Comparison of ENCODE assay signal across 14 mouse cellular contexts in the genomic region with DNA sequence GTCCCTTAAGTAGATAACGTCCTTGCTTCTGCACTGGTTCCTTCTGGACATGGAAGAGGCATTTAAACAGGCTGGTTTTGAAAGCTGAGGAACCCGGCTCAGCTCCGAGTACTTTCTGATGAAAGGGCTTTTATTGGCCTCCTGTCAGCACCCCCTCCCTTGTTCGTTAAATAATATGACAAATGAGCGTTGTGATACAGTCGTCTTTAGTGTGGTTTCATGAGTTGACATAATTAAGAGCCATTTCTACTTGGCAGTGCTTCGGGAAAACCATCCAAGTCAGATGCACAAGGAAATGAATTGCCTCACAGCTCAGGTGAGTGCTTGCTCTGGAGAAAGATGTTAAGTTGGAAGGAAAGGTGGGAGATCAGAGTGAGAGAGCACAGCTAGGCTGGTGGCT.
"Had no signal": no experiment of that assay in that cellular context is flagged by ENCODE, and none has a peak within 500 bp of the region (broad histone marks: within the 10 kb centered on the region; RNA-seq: fewer than 3 reads in every experiment).

No protein-coding gene starts in this region.

- H3K27me3 ChIP-seq: limb, embryonic 15.5 days; liver, embryonic 13.5 days; lung, embryonic 15.5 days; megakaryocyte, embryonic 14.5 days; midbrain, embryonic 15.5 days; stomach, embryonic 15.5 days had no signal

- H3K9ac ChIP-seq: limb, embryonic 15.5 days; liver, embryonic 13.5 days; liver, postnatal 0 days; lung, embryonic 15.5 days; midbrain, embryonic 15.5 days; neural tube, embryonic 12.5 days; stomach, embryonic 15.5 days had no signal

- H3K9me3 ChIP-seq: limb, embryonic 15.5 days; liver, embryonic 13.5 days; lung, embryonic 15.5 days; midbrain, embryonic 15.5 days; neural tube, embryonic 12.5 days; stomach, embryonic 15.5 days had no signal

- H3K36me3 ChIP-seq: limb, embryonic 15.5 days; liver, embryonic 13.5 days; lung, embryonic 15.5 days; midbrain, embryonic 15.5 days; neural tube, embryonic 12.5 days; stomach, embryonic 15.5 days had no signal

- H3K27ac ChIP-seq: limb, embryonic 15.5 days; liver, embryonic 13.5 days; lung, embryonic 15.5 days; macrophage; midbrain, embryonic 15.5 days; neural tube, embryonic 12.5 days; stomach, embryonic 15.5 days had no signal

- ATAC-seq: liver, postnatal 0 days; midbrain, embryonic 15.5 days had no signal

- DNase-seq: layer of hippocampus, postnatal 36 days; liver, embryonic 13.5 days; liver, postnatal 0 days; lung, postnatal 14 days; right cerebral cortex, postnatal 14 days; thymus, postnatal 36 days had no signal

- H3K4me2 ChIP-seq: limb, embryonic 15.5 days; liver, embryonic 13.5 days; lung, embryonic 15.5 days; midbrain, embryonic 11.5 days; midbrain, embryonic 15.5 days; neural tube, embryonic 12.5 days; stomach, embryonic 15.5 days had no signal

- H3K4me3 ChIP-seq: limb, embryonic 15.5 days; liver, embryonic 13.5 days; lung, embryonic 15.5 days; megakaryocyte, embryonic 14.5 days; midbrain, embryonic 15.5 days; neural tube, embryonic 12.5 days; stomach, embryonic 15.5 days had no signal

- H3K4me1 ChIP-seq: liver, embryonic 13.5 days; megakaryocyte, embryonic 14.5 days; stomach, embryonic 15.5 days had no signal
